Mouse (Mus musculus): Measurements from ENCODE around the gene Itpr1.

- TF ChIP-seq EP300 (optimal IDR thresholded peaks at IDR 0.05) (no peak), CTCF (IDR thresholded peaks at IDR 0.05; ENCODE audit: low read depth) (no peak)
Measured at GRCm38 (mm10) chr6:108444435-108444834, 231.5 kb downstream of the Itpr1 start.
